Mouse (Mus musculus) left cerebral cortex, postnatal 4 days (tissue): ENCODE data around the gene Mxd4. TPM values are rescaled to one million over a fixed set of nuclear protein-coding genes. Genes with fewer than 3 reads are reported as not detected.
A peak's percentile ranks its signal among the peaks of the same experiment; 100 is the strongest.

Source experiments
- DNase-seq: peaks from one replicate; pipeline ENCODE4 v3.0.0-alpha.2; 2022
- intact Hi-C: fragments of 180-260 bp; cut with DNase I; formaldehyde crosslinking; loops from one replicate; pipeline ENCODE4 v1.15.1; 2025
- total RNA-seq, 2 experiments: library from RNA; stranded (reverse); gene quantifications; 2 replicates each; pipeline ENCODE4 v1.2.3; 2021

Mxd4 gene
- 10 to 100 TPM; 60.6 to 65.7 TPM for total RNA-seq

DNA sequence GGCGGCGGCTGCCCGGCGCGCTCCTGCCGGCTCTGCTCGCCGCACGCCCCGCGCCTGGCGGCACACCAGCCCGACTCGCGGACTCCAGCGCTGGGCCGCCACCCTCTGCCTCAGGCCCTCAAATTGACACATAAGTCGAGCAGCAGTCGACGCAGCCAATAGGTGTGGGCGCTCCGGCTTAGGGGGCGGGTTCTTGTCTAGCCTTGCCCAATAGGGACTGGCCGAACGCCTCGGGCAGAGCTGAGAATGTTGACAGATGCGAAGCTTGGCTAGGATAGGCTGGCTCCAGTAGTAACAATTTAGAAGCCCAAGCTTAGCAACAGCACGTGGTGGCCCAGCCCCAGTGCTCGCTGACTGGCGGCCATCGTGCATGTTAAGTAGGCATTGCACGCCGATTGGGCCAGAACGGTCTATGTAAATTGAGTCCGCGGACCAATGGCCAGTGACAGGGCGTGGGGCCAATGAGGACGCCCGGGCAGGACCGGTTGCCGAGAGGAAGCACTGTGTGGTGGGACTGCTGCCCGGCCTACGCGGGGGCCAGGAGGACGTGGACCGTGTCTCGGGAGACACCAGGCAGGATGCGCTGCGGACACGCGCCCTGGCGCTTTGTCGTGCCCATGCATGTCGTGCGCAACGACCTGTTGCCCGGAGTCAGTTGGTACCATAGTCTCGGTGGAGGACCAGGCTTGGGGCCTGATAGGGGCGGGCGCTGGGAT lies at the start of gene Mxd4:
Mxd4 (minus strand) TSS at position 120 of the 716 bp plus-strand sequence.
- DNase-seq, result peak; percentile 99
- intact Hi-C loops, result no loop called here

DNA sequence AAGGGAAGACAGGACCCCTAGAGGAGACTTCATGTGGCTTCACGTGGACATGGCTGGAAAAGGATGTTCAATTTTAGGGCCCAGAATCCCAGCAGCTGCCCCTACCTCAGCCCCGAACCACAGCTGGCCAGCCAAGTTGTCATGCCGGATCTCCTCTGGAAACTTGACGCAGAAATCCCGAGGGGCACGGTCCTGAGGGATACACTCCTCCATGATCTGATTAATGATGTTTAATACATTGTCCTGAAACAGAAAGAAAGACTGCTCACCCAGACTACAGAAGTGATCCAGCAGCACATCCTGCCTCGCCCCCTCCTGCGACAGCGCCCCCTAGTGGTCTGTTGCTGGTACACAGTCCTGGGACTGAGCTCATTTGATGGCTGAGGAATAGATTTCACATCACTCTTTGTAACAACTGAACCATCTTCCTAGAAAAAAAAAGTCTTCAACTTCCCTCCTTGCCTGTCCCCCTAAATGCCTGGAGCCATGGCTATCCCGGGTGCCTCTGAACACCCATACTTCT lies 48.4 kb upstream of the Mxd4 start:
- DNase-seq, result peak; percentile 36
- intact Hi-C loops, result no loop called here

- intact Hi-C loops, result no loop called here
- DNase-seq, result no peak
Measured at GRCm38 (mm10) chr5:34235056-34235455, 47.5 kb upstream of the Mxd4 start.

DNA sequence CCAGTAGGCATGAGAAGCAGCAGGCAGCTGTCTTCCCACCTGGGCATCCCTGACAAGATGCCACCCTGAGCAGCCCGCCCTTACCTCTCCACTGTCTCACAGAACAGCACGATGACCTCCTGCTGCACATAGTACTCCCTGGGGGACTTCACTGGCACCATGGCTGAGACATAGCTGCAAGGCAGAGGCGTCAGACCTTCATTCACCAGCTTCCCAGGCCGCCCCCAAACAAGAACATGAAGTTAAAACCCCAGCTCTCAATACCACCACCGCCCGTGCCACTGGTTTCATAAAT lies 45.6 kb upstream of the Mxd4 start:
- no peak for DNase-seq
- intact Hi-C loops, result no loop called here

DNA sequence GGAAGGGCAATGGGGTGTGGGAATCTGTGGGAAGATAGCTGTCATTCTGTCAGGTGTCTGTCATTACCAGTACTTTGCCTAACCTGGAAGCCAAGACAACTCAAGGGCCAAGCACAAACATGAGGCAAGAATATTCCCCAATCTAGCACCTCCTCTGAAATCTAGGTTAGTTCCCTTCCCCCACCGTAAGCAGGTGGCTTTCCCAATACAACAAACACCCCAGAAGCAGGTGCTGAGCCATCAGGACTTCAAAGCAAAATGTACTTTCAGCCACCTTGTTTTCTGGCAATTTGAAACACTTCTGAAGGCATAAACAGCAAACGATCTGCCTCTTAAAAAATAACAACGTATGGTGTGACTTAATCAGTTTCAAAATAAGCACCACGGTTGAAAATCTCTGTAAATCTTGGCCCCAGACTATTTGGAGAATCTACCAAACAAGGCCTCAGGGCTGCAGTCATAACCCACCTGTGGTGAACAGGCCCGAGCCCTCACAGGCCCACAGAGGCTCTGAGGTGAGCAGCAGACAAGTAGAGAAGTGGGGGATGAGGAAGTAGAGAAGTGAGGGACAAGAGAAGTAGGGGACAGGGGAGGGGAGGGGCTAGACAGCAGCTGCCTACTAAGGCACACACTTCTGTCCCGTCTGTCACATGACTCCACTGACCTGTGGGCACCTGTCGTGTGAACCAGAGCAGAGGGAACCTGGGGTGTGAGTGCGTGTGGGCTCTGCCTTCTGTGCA lies 45.1 kb upstream of the Mxd4 start:
- DNase-seq, result no peak
- intact Hi-C loops, result no loop called here

DNA sequence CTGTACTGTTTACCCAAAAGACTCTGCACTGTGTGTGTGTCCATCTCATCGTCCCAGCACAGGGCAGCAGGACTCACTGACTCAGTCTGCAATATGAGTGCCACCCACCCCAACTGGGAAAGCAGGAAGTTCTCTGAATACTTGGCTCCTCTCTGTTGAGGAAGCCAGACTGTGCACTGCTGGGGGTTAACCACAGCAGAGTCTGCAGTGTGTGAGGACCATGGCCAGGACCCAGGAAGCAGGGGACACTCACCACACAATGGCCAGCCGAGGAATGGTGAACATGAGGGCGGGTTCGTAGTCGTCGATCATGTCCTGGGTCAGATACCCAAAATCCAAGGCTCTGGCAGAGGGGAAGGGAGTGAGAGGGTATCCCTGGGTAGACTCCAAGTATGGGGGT lies 44.4 kb upstream of the Mxd4 start:
- DNase-seq, result no peak
- intact Hi-C loops, result no loop called here

DNA sequence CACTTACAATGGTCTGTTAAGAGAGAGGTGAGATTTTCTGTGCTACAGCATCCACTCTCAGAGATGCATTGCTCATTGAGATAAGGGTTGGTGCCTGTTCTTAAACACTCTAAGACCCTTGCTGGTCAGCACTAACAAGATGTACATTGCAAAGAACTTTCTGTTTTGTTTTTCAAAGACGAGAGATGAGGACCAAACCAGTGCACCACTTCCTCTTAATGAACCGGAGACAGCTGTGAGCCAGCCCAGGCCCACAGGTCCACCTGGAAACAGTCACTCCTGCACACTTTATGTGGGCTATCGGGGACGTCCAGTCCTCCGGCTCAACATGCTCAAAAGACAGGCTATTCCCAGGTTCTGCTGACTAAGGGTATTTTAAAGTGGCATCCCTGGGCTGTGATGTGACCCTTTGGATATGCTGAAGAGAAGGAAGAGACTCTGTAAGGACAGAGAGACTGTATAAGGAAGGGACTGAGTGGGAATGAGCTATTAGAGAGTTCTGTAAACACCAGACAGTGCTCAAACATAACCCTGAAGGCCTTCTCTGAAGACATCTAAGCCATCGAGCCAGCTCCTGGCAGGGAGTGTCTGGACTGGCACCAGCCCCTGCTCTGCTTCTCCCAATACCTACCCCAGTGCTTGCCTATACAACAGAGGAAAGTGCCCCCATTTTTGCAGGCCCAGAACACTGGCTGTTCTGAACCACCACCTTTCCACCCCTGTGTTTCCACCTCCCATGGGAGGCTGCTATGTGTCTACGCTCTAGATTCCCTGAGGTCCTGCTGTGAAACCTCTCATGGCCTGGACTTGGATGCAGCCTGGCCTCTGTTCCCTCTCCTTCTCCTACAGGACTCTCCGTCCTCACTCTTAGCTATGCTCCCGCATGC lies 43.3 kb upstream of the Mxd4 start:
- intact Hi-C loops, result no loop called here
- DNase-seq, result no peak

- DNase-seq, result no peak
- intact Hi-C loops, result no loop called here
Measured at GRCm38 (mm10) chr5:34229503-34229902, 42.0 kb upstream of the Mxd4 start.

DNA sequence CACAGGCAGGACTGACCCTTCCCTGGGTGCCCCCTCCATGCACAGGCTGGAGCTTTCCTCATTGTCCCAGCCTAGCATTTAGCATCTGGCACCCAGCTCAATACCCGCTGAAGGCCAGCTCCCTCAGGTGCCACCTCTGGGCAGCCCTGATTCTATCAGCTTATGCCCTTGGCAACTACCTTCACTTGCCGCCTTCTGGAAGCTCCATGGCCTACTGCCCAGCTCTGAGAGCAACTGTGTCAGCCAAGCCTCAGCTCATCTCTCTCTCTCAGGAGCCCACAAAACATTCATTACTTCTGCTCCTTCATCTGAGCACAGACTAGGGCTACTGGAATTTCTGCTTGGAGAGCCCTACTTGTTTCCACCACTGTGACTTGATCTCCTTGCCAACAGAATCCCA lies 38.0 kb upstream of the Mxd4 start:
- DNase-seq, result peak; percentile 48
- intact Hi-C loops, result no loop called here

DNA sequence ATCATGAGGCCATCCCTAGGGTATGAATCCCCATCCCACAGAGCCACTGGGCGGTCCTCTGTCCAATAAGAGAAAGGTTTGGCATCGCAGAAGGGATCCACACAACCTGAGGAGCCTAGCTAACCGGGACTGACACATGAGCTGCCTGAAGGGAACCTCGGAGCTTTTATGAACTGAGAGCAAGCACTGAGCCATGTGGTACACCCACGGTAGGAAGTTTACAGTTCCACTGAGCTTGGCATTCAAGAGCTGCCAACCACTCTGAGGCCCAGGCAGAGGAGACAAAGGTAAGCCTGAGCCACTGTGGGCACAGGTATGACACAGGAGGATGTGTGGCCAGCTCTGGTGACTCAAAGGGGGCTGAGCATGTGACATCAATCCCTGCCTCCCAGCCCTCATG lies 37.0 kb upstream of the Mxd4 start:
- intact Hi-C loops, result no loop called here

DNA sequence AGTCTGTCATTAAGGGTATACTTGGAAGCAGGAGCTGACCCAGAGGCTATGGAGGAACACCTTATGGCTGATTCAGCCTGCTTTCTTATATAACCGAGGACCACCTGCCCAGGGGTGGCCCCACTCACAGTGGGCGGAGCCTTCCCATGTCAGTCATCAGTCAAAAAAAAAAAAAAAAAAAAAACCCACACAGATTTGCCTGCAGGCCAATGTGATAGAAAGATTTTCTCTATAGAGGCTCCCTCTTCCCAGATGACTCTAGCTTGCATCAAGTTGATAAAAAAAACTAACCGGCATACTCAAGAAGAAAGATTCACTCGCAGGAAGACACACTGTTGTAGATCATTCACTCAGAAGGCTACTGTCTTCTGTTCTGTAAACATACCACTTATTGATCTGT lies 32.5 kb upstream of the Mxd4 start:
- intact Hi-C loops, result no loop called here
- DNase-seq, result no peak

More for the DNA sequence above, 37.0 kb upstream of the Mxd4 start:
- no peak for DNase-seq

GRCm38 (mm10) chr5:34218672-34219071 lies 31.2 kb upstream of the Mxd4 start:
- intact Hi-C loops, result no loop called here
- DNase-seq, result no peak

GRCm38 (mm10) chr5:34217756-34218155 lies 30.2 kb upstream of the Mxd4 start:
- no peak for DNase-seq
- intact Hi-C loops, result no loop called here

DNA sequence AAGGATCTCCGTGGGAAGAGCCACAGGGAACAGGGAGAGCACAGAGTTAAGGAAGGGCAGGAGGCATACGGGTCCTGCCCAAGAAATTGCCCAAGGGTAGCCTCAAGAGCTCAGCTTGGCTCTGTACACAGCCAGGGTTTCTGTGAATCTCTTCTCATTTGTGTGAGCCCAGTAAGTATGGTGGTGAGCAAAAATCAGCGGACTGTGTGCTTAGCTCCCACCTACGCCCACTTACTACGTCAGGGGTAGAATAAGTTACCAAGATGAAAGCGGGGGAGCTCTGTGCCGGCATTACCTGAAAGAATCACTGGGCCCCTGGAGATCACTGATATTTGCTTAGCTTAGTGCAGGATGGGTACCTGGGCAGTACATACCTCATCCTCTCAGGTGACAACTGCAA lies 28.5 kb upstream of the Mxd4 start:
- intact Hi-C loops, result no loop called here
- no peak for DNase-seq

- intact Hi-C loops, result no loop called here
- peak; percentile 20 for DNase-seq
Measured at GRCm38 (mm10) chr5:34213659-34214058, 26.1 kb upstream of the Mxd4 start.

- intact Hi-C loops, result no loop called here
- peak; percentile 78 for DNase-seq
Measured at GRCm38 (mm10) chr5:34210279-34210678, 22.8 kb upstream of the Mxd4 start.

DNA sequence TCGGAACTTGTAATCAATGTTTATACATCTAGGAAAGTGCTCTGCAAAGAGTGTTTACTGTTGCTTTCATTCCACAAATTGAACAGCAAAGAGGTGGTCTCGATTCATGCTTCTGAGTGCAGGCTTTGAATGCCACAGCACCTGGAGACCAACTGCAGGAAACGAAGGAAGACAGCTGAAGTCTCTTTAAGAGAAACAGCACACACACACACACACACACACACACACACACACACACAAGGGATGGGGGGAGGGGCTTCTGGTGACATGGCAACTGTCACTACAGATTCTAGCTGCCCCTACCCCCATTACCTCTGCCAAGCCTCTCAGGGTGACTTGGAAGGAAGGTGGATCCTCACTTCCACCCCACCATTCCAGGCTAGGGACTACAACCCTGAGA lies 20.0 kb upstream of the Mxd4 start:
- intact Hi-C loops, result no loop called here
- DNase-seq, result no peak

DNA sequence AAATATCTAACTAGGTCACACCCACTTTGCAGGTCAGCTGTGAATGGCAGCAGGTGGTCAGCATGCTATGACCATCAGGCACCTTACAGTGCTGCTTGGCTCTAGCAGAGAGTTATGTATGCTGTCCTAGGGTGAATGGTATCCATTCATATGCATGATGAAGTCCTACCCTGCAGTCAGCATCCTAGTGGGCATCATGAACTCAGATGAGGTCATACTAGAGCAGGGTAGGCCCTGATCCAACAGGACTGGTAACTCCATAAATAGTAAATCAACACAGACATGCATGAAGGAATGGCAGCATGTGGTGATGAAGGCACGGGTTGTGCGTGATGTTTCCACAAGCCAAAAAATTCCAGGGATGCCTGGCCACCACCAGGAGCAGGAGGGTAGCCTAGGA lies 18.3 kb upstream of the Mxd4 start:
- intact Hi-C loops, result no loop called here
- no peak for DNase-seq

DNA sequence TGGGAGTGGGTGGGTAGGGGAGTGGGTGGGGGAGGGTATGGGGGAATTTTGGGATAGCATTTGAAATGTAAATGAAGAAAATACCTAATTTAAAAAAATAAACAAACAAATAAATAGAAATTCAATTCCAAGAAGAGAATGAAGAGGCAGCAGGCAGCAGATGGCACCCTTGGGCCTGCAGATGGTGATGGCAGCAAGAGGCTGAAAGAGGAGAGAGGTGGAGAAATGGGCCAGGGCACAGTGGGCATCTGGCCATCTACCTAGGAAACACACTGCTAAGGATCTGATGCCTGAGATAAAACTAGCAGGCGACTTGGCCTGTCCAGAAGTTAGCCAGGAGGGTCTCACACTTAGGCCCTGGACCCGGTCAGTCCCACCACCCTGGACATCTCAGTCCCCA lies 17.4 kb upstream of the Mxd4 start:
- DNase-seq, result peak; percentile 63
- intact Hi-C loops, result no loop called here

DNA sequence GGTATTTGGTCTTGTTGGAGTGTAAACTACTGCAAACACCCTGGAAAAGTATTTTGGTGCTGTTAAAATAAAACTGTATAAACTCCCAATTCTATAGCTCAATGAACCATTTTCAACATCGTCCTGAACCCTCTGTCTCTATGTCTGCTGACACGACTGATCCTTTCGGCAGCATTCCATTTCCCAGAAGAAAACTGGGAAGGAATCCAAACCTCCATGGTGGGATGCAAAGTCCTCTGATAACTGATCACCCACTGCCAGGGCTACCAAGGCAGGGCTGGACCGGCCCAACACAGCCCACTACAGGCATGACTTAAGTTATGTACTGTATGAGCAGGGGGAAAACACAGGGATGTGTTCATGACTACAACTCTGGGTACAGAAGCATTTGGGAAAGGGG lies 14.5 kb upstream of the Mxd4 start:
- intact Hi-C loops, result no loop called here
- DNase-seq, result no peak

DNA sequence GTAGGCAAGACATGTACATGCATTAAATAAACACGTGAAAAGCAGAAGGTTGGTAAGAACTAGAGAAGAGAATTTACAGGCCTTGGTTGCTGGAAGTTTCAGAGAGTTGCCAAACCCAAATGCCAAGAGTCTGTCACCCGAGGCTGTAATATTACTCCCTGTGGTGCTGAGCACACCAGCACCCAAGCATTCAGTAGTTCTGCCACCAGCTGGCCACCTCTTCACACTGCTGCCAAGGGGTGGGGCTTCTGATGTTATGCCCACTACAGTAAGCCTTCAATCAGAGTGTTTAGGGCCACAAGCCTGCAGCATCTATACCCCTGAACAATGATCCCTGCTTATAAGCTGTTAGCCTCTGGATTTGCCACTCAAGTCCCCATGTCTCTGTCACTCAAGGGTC lies 13.9 kb upstream of the Mxd4 start:
- intact Hi-C loops, result no loop called here
- peak; percentile 36 for DNase-seq
